Mouse (Mus musculus): ENCODE measurements around the gene Lsamp. TPM values are rescaled to one million over a fixed set of nuclear protein-coding genes. Genes with fewer than 3 reads are reported as not detected.

Lsamp gene
- polyA plus RNA-seq, 1 experiment = not detected

- TF ChIP-seq E2F4 (IDR thresholded peaks at IDR 0.05; ENCODE audit: insufficient read depth) (no peak), CEBPB (IDR thresholded peaks at IDR 0.05; ENCODE audit: insufficient read depth, poor library complexity, severe bottlenecking) (no peak), POLR2AphosphoS2 (IDR thresholded peaks at IDR 0.05; ENCODE audit: insufficient read length, low read depth) (no peak), REST (IDR thresholded peaks at IDR 0.05; ENCODE audit: insufficient read depth, insufficient read length) (no peak), TCF3 (IDR thresholded peaks at IDR 0.05; ENCODE audit: insufficient read length, low read depth) (no peak), MYOD1 (IDR thresholded peaks at IDR 0.05; ENCODE audit: control insufficient read depth in 1 of 3, insufficient read length in 2 of 3, low read depth in 2 of 3) (no peak), MAX (IDR thresholded peaks at IDR 0.05; ENCODE audit: low read depth) (no peak)
- Histone ChIP-seq H3K27me3 (ENCODE audit: control insufficient read depth, insufficient read depth, insufficient read length) (no peaks in the 10 kb centered on the region), H3K36me3 (ENCODE audit: control insufficient read depth, insufficient read depth) (no peaks in the 10 kb centered on the region), H3ac (ENCODE audit: control insufficient read depth, insufficient read length) (no peak overlapping the region), H3K4me2 (ENCODE audit: low read depth) (no peak overlapping the region), H3K4me3 (no peak overlapping the region), H3K79me2 (ENCODE audit: control insufficient read depth, insufficient read depth) (no peaks in the 10 kb centered on the region)
Measured at GRCm38 (mm10) chr16:40434280-40434679, 450.1 kb downstream of the Lsamp start.

- Histone ChIP-seq H3K36me3 (ENCODE audit: control insufficient read depth, insufficient read depth) (no peaks in the 10 kb centered on the region), H3K4me3 (no peak overlapping the region), H3ac (ENCODE audit: control insufficient read depth, insufficient read length) (no peak overlapping the region), H3K79me2 (ENCODE audit: control insufficient read depth, insufficient read depth) (no peaks in the 10 kb centered on the region), H3K27me3 (ENCODE audit: control insufficient read depth, insufficient read depth, insufficient read length) (no peaks in the 10 kb centered on the region), H3K4me2 (ENCODE audit: low read depth) (no peak overlapping the region)
- TF ChIP-seq MAX (IDR thresholded peaks at IDR 0.05; ENCODE audit: low read depth) = no peak
- no peak for TF ChIP-seq CEBPB (IDR thresholded peaks at IDR 0.05; ENCODE audit: insufficient read depth, poor library complexity, severe bottlenecking)
- TF ChIP-seq TCF12 (IDR thresholded peaks at IDR 0.05; ENCODE audit: insufficient read depth, poor library complexity, severe bottlenecking) = no peak
- no peak for TF ChIP-seq E2F4 (IDR thresholded peaks at IDR 0.05; ENCODE audit: insufficient read depth)
- TF ChIP-seq USF1 (IDR thresholded peaks at IDR 0.05; ENCODE audit: low read depth) = no peak
- TF ChIP-seq TCF3 (IDR thresholded peaks at IDR 0.05; ENCODE audit: insufficient read length, low read depth) = no peak
- no peak for TF ChIP-seq MYOG (IDR thresholded peaks at IDR 0.05; ENCODE audit: control insufficient read depth in 1 of 3, insufficient read depth in 1 of 3, insufficient read length in 2 of 3, low read depth in 2 of 3)
- TF ChIP-seq SRF (IDR thresholded peaks at IDR 0.05; ENCODE audit: control insufficient read depth, insufficient read length, low read depth) = no peak
- no peak for TF ChIP-seq POLR2A (IDR thresholded peaks at IDR 0.05; ENCODE audit: insufficient read length, low read depth)
- no peak for TF ChIP-seq POLR2AphosphoS2 (IDR thresholded peaks at IDR 0.05; ENCODE audit: insufficient read length, low read depth)
- no peak for TF ChIP-seq MYOD1 (IDR thresholded peaks at IDR 0.05; ENCODE audit: control insufficient read depth in 1 of 3, insufficient read length in 2 of 3, low read depth in 2 of 3)
- no peak for TF ChIP-seq REST (IDR thresholded peaks at IDR 0.05; ENCODE audit: insufficient read depth, insufficient read length)
Measured at GRCm38 (mm10) chr16:40436415-40436814, 452.3 kb downstream of the Lsamp start.

- H3ac ChIP-seq (ENCODE audit: control insufficient read depth, insufficient read length) = no peak overlapping the region
- H3K4me2 ChIP-seq (ENCODE audit: low read depth) = no peak overlapping the region
- no peak overlapping the region for H3K4me3 ChIP-seq
- no peaks in the 10 kb centered on the region for H3K79me2 ChIP-seq (ENCODE audit: control insufficient read depth, insufficient read depth)
- TF ChIP-seq CEBPB (IDR thresholded peaks at IDR 0.05; ENCODE audit: insufficient read depth, poor library complexity, severe bottlenecking) (no peak), USF1 (IDR thresholded peaks at IDR 0.05; ENCODE audit: low read depth) (no peak), MYOG (IDR thresholded peaks at IDR 0.05; ENCODE audit: control insufficient read depth in 1 of 3, insufficient read depth in 1 of 3, insufficient read length in 2 of 3, low read depth in 2 of 3) (no peak), E2F4 (IDR thresholded peaks at IDR 0.05; ENCODE audit: insufficient read depth) (no peak), POLR2A (IDR thresholded peaks at IDR 0.05; ENCODE audit: insufficient read length, low read depth) (no peak), POLR2AphosphoS2 (IDR thresholded peaks at IDR 0.05; ENCODE audit: insufficient read length, low read depth) (no peak), MAX (IDR thresholded peaks at IDR 0.05; ENCODE audit: low read depth) (no peak)
- H3K27me3 ChIP-seq (ENCODE audit: control insufficient read depth, insufficient read depth, insufficient read length) = no peaks in the 10 kb centered on the region
- no peaks in the 10 kb centered on the region for H3K36me3 ChIP-seq (ENCODE audit: control insufficient read depth, insufficient read depth)
Measured at GRCm38 (mm10) chr16:40437879-40438278, 453.7 kb downstream of the Lsamp start.

- Histone ChIP-seq H3ac (ENCODE audit: control insufficient read depth, insufficient read length) (no peak overlapping the region), H3K27me3 (ENCODE audit: control insufficient read depth, insufficient read depth, insufficient read length) (no peaks in the 10 kb centered on the region), H3K4me2 (ENCODE audit: low read depth) (no peak overlapping the region), H3K4me3 (no peak overlapping the region), H3K36me3 (ENCODE audit: control insufficient read depth, insufficient read depth) (no peaks in the 10 kb centered on the region), H3K79me2 (ENCODE audit: control insufficient read depth, insufficient read depth) (no peaks in the 10 kb centered on the region)
- TF ChIP-seq MAX (IDR thresholded peaks at IDR 0.05; ENCODE audit: low read depth) = no peak
- TF ChIP-seq E2F4 (IDR thresholded peaks at IDR 0.05; ENCODE audit: insufficient read depth) = no peak
- TF ChIP-seq SRF (IDR thresholded peaks at IDR 0.05; ENCODE audit: control insufficient read depth, insufficient read length, low read depth) = no peak
- TF ChIP-seq MYOG (IDR thresholded peaks at IDR 0.05; ENCODE audit: control insufficient read depth in 1 of 3, insufficient read depth in 1 of 3, insufficient read length in 2 of 3, low read depth in 2 of 3) = no peak
- no peak for TF ChIP-seq USF1 (IDR thresholded peaks at IDR 0.05; ENCODE audit: low read depth)
- no peak for TF ChIP-seq MYOD1 (IDR thresholded peaks at IDR 0.05; ENCODE audit: control insufficient read depth in 1 of 3, insufficient read length in 2 of 3, low read depth in 2 of 3)
- no peak for TF ChIP-seq POLR2AphosphoS2 (IDR thresholded peaks at IDR 0.05; ENCODE audit: insufficient read length, low read depth)
- TF ChIP-seq REST (IDR thresholded peaks at IDR 0.05; ENCODE audit: insufficient read depth, insufficient read length) = no peak
- no peak for TF ChIP-seq TCF3 (IDR thresholded peaks at IDR 0.05; ENCODE audit: insufficient read length, low read depth)
- no peak for TF ChIP-seq TCF12 (IDR thresholded peaks at IDR 0.05; ENCODE audit: insufficient read depth, poor library complexity, severe bottlenecking)
- no peak for TF ChIP-seq POLR2A (IDR thresholded peaks at IDR 0.05; ENCODE audit: insufficient read length, low read depth)
- no peak for TF ChIP-seq CEBPB (IDR thresholded peaks at IDR 0.05; ENCODE audit: insufficient read depth, poor library complexity, severe bottlenecking)
Measured at GRCm38 (mm10) chr16:40438876-40439275, 454.7 kb downstream of the Lsamp start.

GRCm38 (mm10) chr16:40446587-40446986 lies 462.4 kb downstream of the Lsamp start:
- no peak overlapping the region for H3K4me2 ChIP-seq (ENCODE audit: low read depth)
- no peak overlapping the region for H3K4me3 ChIP-seq
- no peaks in the 10 kb centered on the region for H3K79me2 ChIP-seq (ENCODE audit: control insufficient read depth, insufficient read depth)
- TF ChIP-seq USF1 (IDR thresholded peaks at IDR 0.05; ENCODE audit: low read depth) (no peak), MAX (IDR thresholded peaks at IDR 0.05; ENCODE audit: low read depth) (no peak), MYOG (IDR thresholded peaks at IDR 0.05; ENCODE audit: control insufficient read depth in 1 of 3, insufficient read depth in 1 of 3, insufficient read length in 2 of 3, low read depth in 2 of 3) (no peak), SRF (IDR thresholded peaks at IDR 0.05; ENCODE audit: control insufficient read depth, insufficient read length, low read depth) (no peak), POLR2A (IDR thresholded peaks at IDR 0.05; ENCODE audit: insufficient read length, low read depth) (no peak), CEBPB (IDR thresholded peaks at IDR 0.05; ENCODE audit: insufficient read depth, poor library complexity, severe bottlenecking) (no peak), TCF3 (IDR thresholded peaks at IDR 0.05; ENCODE audit: insufficient read length, low read depth) (no peak)
- H3ac ChIP-seq (ENCODE audit: control insufficient read depth, insufficient read length) = no peak overlapping the region
- no peaks in the 10 kb centered on the region for H3K27me3 ChIP-seq (ENCODE audit: control insufficient read depth, insufficient read depth, insufficient read length)
- H3K36me3 ChIP-seq (ENCODE audit: control insufficient read depth, insufficient read depth) = no peaks in the 10 kb centered on the region
